Mouse (Mus musculus) colon, adult 2 months (tissue): ENCODE results near the gene Gm2663. TPM values are rescaled to one million over a fixed set of nuclear protein-coding genes. Genes with fewer than 3 reads are reported as not detected.

Experiments used
- polyA plus RNA-seq: library from polyadenylated mRNA; depleted of rRNA; stranded (reverse); fragments of >200 nt; gene quantifications from 2 replicates; pipeline ENCODE4 v1.2.3, GENCODE M21; 2012; rRNA removed

Gm2663 gene
- polyA plus RNA-seq: not detected in 2 replicates

GRCm38 (mm10) chr6:40999379-40999778 lies at the start of gene Gm2663:
TSS of gene Gm2663 (minus strand) at chr6:40999479.

GRCm38 (mm10) chr6:41035409-41035808 lies 36.1 kb upstream of the Gm2663 start, which contains the start of gene 2210010C04Rik:
TSS of gene 2210010C04Rik (minus strand) at chr6:41035509.

GRCm38 (mm10) chr6:40964454-40964853 lies 34.8 kb downstream of the Gm2663 start, which contains the start of gene 1810009J06Rik:
TSS of gene 1810009J06Rik (plus strand) at chr6:40964754.

GRCm38 (mm10) chr6:40951770-40952169 lies 47.5 kb downstream of the Gm2663 start, which contains the start of gene Gm4744:
TSS of gene Gm4744 (minus strand) at chr6:40951870.

Other genes starting within 250 kb of the Gm2663 start
- not detected in 2 replicates for gene Moxd2, start 112.0 kb downstream of the Gm2663 start, polyA plus RNA-seq
- gene Prss58, start 99.1 kb downstream of the Gm2663 start, polyA plus RNA-seq: not detected in 2 replicates
- gene 1700074P13Rik, start 58.9 kb downstream of the Gm2663 start, polyA plus RNA-seq: not detected in 2 replicates
- not detected in 2 replicates for gene Gm4744, start 47.6 kb downstream of the Gm2663 start, polyA plus RNA-seq
- gene 1810009J06Rik, start 34.7 kb downstream of the Gm2663 start, polyA plus RNA-seq: 0.17 TPM in 1 of 2 replicates, not detected in the other
- 0.56 and 713 TPM in 2 replicates for gene 2210010C04Rik, start 36.0 kb upstream of the Gm2663 start, polyA plus RNA-seq